Mouse (Mus musculus) embryonic facial prominence, embryonic 13.5 days (tissue): Measurements from ENCODE around the gene Itpk1. TPM values are rescaled to one million over a fixed set of nuclear protein-coding genes. Genes with fewer than 3 reads are reported as not detected.

Source experiments
- ATAC-seq: fragments of 200-750 bp; cut with Nextera tagmentation; 2 replicates; pipeline ENCODE4 v1.8.0; 2017; ENCODE audit warnings: low read depth; ENCODE audit not compliant: insufficient number of reproducible peaks, insufficient read depth, low FRiP score, low TSS enrichment
- H3K27ac ChIP-seq: fragments of 300-500 bp; sonication (generic); 2 replicates; pipeline ENCODE4 v1.5.1; 2015; ENCODE audit warnings: moderate library complexity, mild to moderate bottlenecking, inconsistent platforms
- H3K27me3 ChIP-seq: fragments of 300-500 bp; sonication (generic); 2 replicates; pipeline ENCODE4 v1.6.1; 2015; ENCODE audit warnings: mild to moderate bottlenecking, inconsistent platforms
- H3K36me3 ChIP-seq: fragments of 300-500 bp; sonication (generic); 2 replicates; pipeline ENCODE4 v1.6.1; 2015; ENCODE audit warnings: mild to moderate bottlenecking, inconsistent platforms
- H3K4me1 ChIP-seq: fragments of 300-500 bp; sonication (generic); 2 replicates; pipeline ENCODE4 v1.6.1; 2015; ENCODE audit warnings: inconsistent platforms
- H3K4me2 ChIP-seq: fragments of 300-500 bp; sonication (generic); 2 replicates; pipeline ENCODE4 v1.6.1; 2015; ENCODE audit warnings: moderate library complexity, mild to moderate bottlenecking, inconsistent platforms
- H3K4me3 ChIP-seq: fragments of 300-500 bp; sonication (generic); 2 replicates; pipeline ENCODE4 v1.5.1; 2015; ENCODE audit warnings: mild to moderate bottlenecking, inconsistent platforms
- H3K9ac ChIP-seq: fragments of 300-500 bp; sonication (generic); 2 replicates; pipeline ENCODE4 v1.6.1; 2015; ENCODE audit warnings: mild to moderate bottlenecking, inconsistent platforms
- H3K9me3 ChIP-seq: fragments of 300-500 bp; sonication (generic); 2 replicates; pipeline ENCODE4 v1.6.1; 2016; ENCODE audit warnings: inconsistent platforms
- WGBS: fragments of 180-500 bp; shearing (Covaris S2); methylation state at CpG from one replicate; pipeline ENCODE4 v1.1.7; 2015; ENCODE audit warnings: mixed read lengths; 5-methylcytosine and 5-hydroxymethylcytosine counted together
- polyA plus RNA-seq: library from polyadenylated mRNA; unstranded; fragments of >200 nt; fragmentation: Nextera tagmentation; extraction: Ambion mirVana; gene quantifications from 2 replicates; pipeline ENCODE4 v1.2.1, GENCODE M21; 2015

Itpk1 gene
- polyA plus RNA-seq, 1 experiment from 2014 or later = 10.4 TPM

- 37% methylated on average over 9 of the region's 9 CpGs for WGBS
- H3K4me3 ChIP-seq = no peak overlapping the region
- peaks cover 20% of the 10 kb centered on the region for H3K4me1 ChIP-seq
- H3K4me2 ChIP-seq = no peak overlapping the region
- H3K27me3 ChIP-seq = no peaks in the 10 kb centered on the region
- ATAC-seq = no peak
- no peaks in the 10 kb centered on the region for H3K9me3 ChIP-seq
- no peak overlapping the region for H3K9ac ChIP-seq
- H3K36me3 ChIP-seq = no peaks in the 10 kb centered on the region
- H3K27ac ChIP-seq = no peak overlapping the region
Observed at GRCm38 (mm10) chr12:102685523-102685931, 19.2 kb downstream of the Itpk1 start.

GRCm38 (mm10) chr12:102684720-102685386, 19.9 kb downstream of the Itpk1 start:
- H3K27ac ChIP-seq = no peak overlapping the region
- no peak overlapping the region for H3K4me2 ChIP-seq
- H3K4me1 ChIP-seq = peaks cover 20% of the 10 kb centered on the region
- H3K27me3 ChIP-seq = no peaks in the 10 kb centered on the region
- H3K9ac ChIP-seq = no peak overlapping the region
- no peaks in the 10 kb centered on the region for H3K9me3 ChIP-seq
- ATAC-seq = no peak
- WGBS = 77% methylated on average over 3 of the region's 3 CpGs
- no peak overlapping the region for H3K4me3 ChIP-seq
- no peaks in the 10 kb centered on the region for H3K36me3 ChIP-seq

GRCm38 (mm10) chr12:102683979-102684378, 20.8 kb downstream of the Itpk1 start:
- Histone ChIP-seq H3K36me3 (no peaks in the 10 kb centered on the region), H3K27ac (no peak overlapping the region), H3K27me3 (no peaks in the 10 kb centered on the region), H3K4me1 (peaks cover 20% of the 10 kb centered on the region), H3K9ac (no peak overlapping the region), H3K4me2 (no peak overlapping the region), H3K4me3 (no peak overlapping the region), H3K9me3 (no peaks in the 10 kb centered on the region)
- WGBS = 74% methylated on average over 5 of the region's 5 CpGs
- no peak for ATAC-seq

GRCm38 (mm10) chr12:102683438-102683837, 21.3 kb downstream of the Itpk1 start:
- ATAC-seq = no peak
- H3K27me3 ChIP-seq = no peaks in the 10 kb centered on the region
- H3K4me1 ChIP-seq = peaks cover 20% of the 10 kb centered on the region
- WGBS = 80% methylated on average over 6 of the region's 6 CpGs
- H3K4me3 ChIP-seq = no peak overlapping the region
- H3K27ac ChIP-seq = no peak overlapping the region
- H3K9ac ChIP-seq = no peak overlapping the region
- no peak overlapping the region for H3K4me2 ChIP-seq
- no peaks in the 10 kb centered on the region for H3K36me3 ChIP-seq
- no peaks in the 10 kb centered on the region for H3K9me3 ChIP-seq

GRCm38 (mm10) chr12:102682722-102683299, 21.9 kb downstream of the Itpk1 start:
- H3K4me3 ChIP-seq = no peak overlapping the region
- ATAC-seq = no peak
- H3K36me3 ChIP-seq = no peaks in the 10 kb centered on the region
- no peak overlapping the region for H3K27ac ChIP-seq
- H3K27me3 ChIP-seq = no peaks in the 10 kb centered on the region
- H3K9me3 ChIP-seq = no peaks in the 10 kb centered on the region
- no peak overlapping the region for H3K4me2 ChIP-seq
- peaks cover 20% of the 10 kb centered on the region for H3K4me1 ChIP-seq
- no peak overlapping the region for H3K9ac ChIP-seq
- 73% methylated on average over 7 of the region's 7 CpGs for WGBS

GRCm38 (mm10) chr12:102682085-102682484, 22.6 kb downstream of the Itpk1 start:
- H3K4me2 ChIP-seq = no peak overlapping the region
- no peak for ATAC-seq
- 91% methylated on average over 5 of the region's 5 CpGs for WGBS
- no peak overlapping the region for H3K4me3 ChIP-seq
- no peak overlapping the region for H3K9ac ChIP-seq
- H3K36me3 ChIP-seq = no peaks in the 10 kb centered on the region
- H3K27ac ChIP-seq = no peak overlapping the region
- peaks cover 20% of the 10 kb centered on the region for H3K4me1 ChIP-seq
- H3K27me3 ChIP-seq = no peaks in the 10 kb centered on the region
- no peaks in the 10 kb centered on the region for H3K9me3 ChIP-seq

- Histone ChIP-seq H3K4me2 (no peak overlapping the region), H3K9me3 (no peaks in the 10 kb centered on the region), H3K36me3 (no peaks in the 10 kb centered on the region), H3K9ac (no peak overlapping the region), H3K4me3 (no peak overlapping the region), H3K4me1 (peaks cover 20% of the 10 kb centered on the region), H3K27ac (no peak overlapping the region), H3K27me3 (no peaks in the 10 kb centered on the region)
- no peak for ATAC-seq
- 72% methylated on average over 7 of the region's 7 CpGs for WGBS
Observed at GRCm38 (mm10) chr12:102681590-102681989, 23.1 kb downstream of the Itpk1 start.

GRCm38 (mm10) chr12:102678820-102679219, 25.9 kb downstream of the Itpk1 start:
- H3K9ac ChIP-seq = no peak overlapping the region
- no peak overlapping the region for H3K4me2 ChIP-seq
- H3K4me3 ChIP-seq = no peak overlapping the region
- no peak for ATAC-seq
- no peaks in the 10 kb centered on the region for H3K27me3 ChIP-seq
- no peaks in the 10 kb centered on the region for H3K9me3 ChIP-seq
- peaks cover 10% of the 10 kb centered on the region; the same call in 1 of the 2 replicates for H3K36me3 ChIP-seq
- H3K27ac ChIP-seq = no peak overlapping the region
- 60% methylated on average over 6 of the region's 6 CpGs for WGBS
- peaks cover under 1% of the 10 kb centered on the region for H3K4me1 ChIP-seq

- Histone ChIP-seq H3K9ac (no peak overlapping the region), H3K27me3 (no peaks in the 10 kb centered on the region), H3K4me3 (no peak overlapping the region), H3K36me3 (peaks cover 13% of the 10 kb centered on the region; the same call in 1 of the 2 replicates), H3K9me3 (no peaks in the 10 kb centered on the region), H3K4me2 (no peak overlapping the region), H3K4me1 (no peaks in the 10 kb centered on the region), H3K27ac (no peak overlapping the region)
- no peak for ATAC-seq
- 85% methylated on average over 3 of the region's 3 CpGs for WGBS
Observed at GRCm38 (mm10) chr12:102677089-102677488, 27.6 kb downstream of the Itpk1 start.

- H3K27me3 ChIP-seq = no peaks in the 10 kb centered on the region
- ATAC-seq = no peak
- no peaks in the 10 kb centered on the region for H3K9me3 ChIP-seq
- peaks cover 13% of the 10 kb centered on the region; the same call in 1 of the 2 replicates for H3K36me3 ChIP-seq
- H3K9ac ChIP-seq = no peak overlapping the region
- H3K4me3 ChIP-seq = no peak overlapping the region
- 79% methylated on average over 10 of the region's 10 CpGs for WGBS
- no peak overlapping the region; the same call in 1 of the 2 replicates for H3K27ac ChIP-seq
- no peaks in the 10 kb centered on the region for H3K4me1 ChIP-seq
- no peak overlapping the region for H3K4me2 ChIP-seq
Observed at GRCm38 (mm10) chr12:102674556-102674955, 30.2 kb downstream of the Itpk1 start.

- Histone ChIP-seq H3K9ac (no peak overlapping the region), H3K36me3 (peaks cover 13% of the 10 kb centered on the region; the same call in 1 of the 2 replicates), H3K9me3 (no peaks in the 10 kb centered on the region), H3K27ac (no peak overlapping the region; the same call in 1 of the 2 replicates), H3K4me1 (no peaks in the 10 kb centered on the region), H3K27me3 (no peaks in the 10 kb centered on the region), H3K4me3 (no peak overlapping the region), H3K4me2 (no peak overlapping the region)
- WGBS = 83% methylated on average over 13 of the region's 13 CpGs
- ATAC-seq = no peak
Observed at GRCm38 (mm10) chr12:102674123-102674522, 30.6 kb downstream of the Itpk1 start.
